Mouse (Mus musculus) left cerebral cortex, adult 2 months (tissue): Measurements from ENCODE around the gene 1700086D15Rik. TPM values are rescaled to one million over a fixed set of nuclear protein-coding genes. Genes with fewer than 3 reads are reported as not detected.

ENCODE experiments used
- DNase-seq, 2 experiments: peaks; one replicate each; pipeline ENCODE4 v3.0.0; 2021 to 2022; ENCODE audit warnings: low spot score in 2 of 2, mixed read lengths in 1 of 2; ENCODE audit errors: extremely low spot score in 1 of 2
- H3K27ac ChIP-seq: fragments of 200-600 bp; 2 replicates; pipeline ENCODE4 v1.8.1; 2022
- H3K4me3 ChIP-seq: fragments of 200-600 bp; 2 replicates; pipeline ENCODE4 v1.8.1; 2022
- CTCF ChIP-seq: fragments of 200-600 bp; IDR thresholded peaks from 2 replicates; pipeline ENCODE4 v1.8.1; 2022; ENCODE audit warnings: antibody characterized with exemption, mild to moderate bottlenecking, moderate library complexity
- intact Hi-C: fragments of 180-260 bp; cut with DNase I; formaldehyde crosslinking; loops from one replicate; pipeline ENCODE4 v1.15.1; 2025
- total RNA-seq, 2 experiments: library from RNA; stranded (reverse); gene quantifications; 2 replicates each; pipeline ENCODE4 v1.2.3; 2021

The 1700086D15Rik gene
- total RNA-seq, 2 experiments from 2014 or later: 3.5 to 4.0 TPM

DNA sequence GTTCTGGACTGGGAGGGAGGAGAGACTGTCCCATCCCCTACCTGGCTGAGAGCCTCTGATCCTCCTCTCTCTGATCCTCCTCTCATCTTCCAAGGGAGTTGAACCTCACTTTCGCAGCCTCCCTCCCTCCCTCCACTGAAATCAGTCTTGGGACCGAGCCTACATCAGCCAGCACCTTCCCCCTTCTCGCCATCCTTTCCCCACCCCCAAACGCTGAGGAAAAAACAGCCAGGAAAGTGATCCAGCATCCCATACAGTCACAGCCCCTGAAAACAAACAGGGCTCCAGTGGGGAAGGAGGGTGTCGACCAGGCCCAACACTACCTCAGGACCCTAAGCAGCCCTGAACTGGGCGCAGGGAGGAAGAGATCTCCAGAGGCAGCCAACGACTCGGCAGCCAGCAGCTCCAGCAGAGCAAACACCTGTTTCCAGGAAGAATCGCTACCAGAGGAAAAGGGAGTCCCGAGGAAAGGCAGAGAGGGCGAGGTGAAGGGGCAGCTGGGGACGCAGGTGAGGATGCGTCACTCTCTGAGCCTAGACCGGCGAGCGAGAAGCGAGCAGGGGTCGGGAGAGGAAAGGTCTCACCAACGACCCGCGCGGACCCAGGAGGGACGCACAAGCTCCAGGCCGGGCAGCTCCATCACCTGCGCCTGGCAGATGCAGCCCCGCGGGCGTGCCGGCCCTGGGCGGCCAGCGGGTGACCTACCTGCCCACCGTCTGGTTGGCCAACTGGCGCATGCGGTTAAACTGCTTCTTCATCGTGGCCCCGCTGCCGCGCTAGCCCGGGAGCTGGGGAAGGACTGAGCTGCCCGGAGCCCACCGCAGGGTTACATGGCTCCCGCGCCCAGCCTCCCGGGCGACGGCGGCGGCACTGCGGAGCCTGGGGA is 2.4 kb upstream of the 1700086D15Rik start:
- peak; percentile 34 to 45 for DNase-seq
- peak overlapping the region; percentile 95 for H3K4me3 ChIP-seq
- peak overlapping the region; percentile 91 for H3K27ac ChIP-seq
- no peak for TF ChIP-seq CTCF
- intact Hi-C loops: loop anchor here (1.0 to 2.0 kb wide), 3 partner anchors 27 to 103 kb away; no protein-coding TSS in a partner anchor

DNA sequence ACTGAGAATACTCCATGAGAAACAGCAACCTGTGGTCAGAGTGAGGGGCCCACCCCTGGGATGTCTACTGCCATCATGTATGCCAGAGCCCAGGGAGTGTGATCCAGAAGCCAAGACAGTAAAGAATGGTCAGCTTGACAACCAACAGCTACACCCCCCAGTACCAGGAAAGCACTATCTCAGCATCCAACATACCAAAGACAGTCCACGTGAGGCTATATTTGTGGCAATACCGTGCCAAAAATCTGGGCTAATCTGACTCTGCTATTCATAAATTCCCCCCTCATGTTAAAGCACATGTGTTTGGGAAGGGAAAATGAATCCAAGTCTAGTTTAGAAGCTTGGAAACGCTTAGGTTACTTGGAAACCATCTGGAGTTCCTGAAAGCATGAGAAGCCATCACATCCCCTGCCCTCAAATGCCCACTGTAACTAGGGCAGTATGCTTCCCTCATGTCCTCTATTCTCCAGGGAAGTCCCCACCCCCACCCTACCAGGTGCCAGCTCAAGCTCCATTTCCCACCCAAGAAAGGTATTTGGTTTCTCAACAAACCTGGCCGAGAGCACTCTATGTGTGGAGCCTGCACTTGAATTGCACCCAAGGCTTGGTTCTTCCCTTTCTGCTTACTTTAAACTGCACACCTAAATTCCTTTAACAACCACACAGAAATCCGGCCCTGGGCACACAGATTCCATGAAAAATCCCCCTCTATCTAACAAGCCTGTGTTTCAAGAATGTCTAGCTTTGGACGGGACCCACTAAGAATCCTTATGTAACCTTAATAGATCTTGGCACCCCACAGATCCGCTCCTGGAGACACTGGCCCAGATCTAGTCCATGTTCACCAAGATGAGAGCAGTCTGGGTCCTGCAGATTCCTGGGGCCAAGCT is 1.5 kb upstream of the 1700086D15Rik start:
- no peak for DNase-seq

DNA sequence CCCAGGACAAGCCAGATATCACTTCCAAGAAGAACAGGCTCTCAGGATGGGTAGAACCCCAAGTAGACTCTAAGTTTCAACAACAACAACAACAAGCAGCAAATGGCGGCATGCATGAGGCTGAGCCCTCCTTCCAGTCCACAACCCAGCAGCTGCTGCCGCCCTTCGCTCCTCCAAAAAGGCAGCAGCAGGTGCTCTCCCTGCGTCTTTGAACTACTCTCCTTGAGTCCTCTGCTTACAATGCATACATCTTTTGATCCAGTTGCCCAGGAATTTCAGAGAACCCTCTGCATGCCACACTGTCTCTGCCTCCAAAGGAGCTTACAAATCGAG is 1.1 kb downstream of the 1700086D15Rik start:
- no peak for TF ChIP-seq CTCF
- Histone ChIP-seq H3K4me3 (no peak overlapping the region), H3K27ac (no peak overlapping the region)
- intact Hi-C loops: no loop called here
- no peak for DNase-seq

More for the DNA sequence above, 1.5 kb upstream of the 1700086D15Rik start:
- intact Hi-C loops: loop anchor here (1.0 to 2.0 kb wide), 3 partner anchors 26 to 102 kb away; no protein-coding TSS in a partner anchor
- Histone ChIP-seq H3K4me3 (peak overlapping the region; percentile 95), H3K27ac (peak overlapping the region; percentile 91; the same call in 1 of the 2 replicates)
- no peak for TF ChIP-seq CTCF

DNA sequence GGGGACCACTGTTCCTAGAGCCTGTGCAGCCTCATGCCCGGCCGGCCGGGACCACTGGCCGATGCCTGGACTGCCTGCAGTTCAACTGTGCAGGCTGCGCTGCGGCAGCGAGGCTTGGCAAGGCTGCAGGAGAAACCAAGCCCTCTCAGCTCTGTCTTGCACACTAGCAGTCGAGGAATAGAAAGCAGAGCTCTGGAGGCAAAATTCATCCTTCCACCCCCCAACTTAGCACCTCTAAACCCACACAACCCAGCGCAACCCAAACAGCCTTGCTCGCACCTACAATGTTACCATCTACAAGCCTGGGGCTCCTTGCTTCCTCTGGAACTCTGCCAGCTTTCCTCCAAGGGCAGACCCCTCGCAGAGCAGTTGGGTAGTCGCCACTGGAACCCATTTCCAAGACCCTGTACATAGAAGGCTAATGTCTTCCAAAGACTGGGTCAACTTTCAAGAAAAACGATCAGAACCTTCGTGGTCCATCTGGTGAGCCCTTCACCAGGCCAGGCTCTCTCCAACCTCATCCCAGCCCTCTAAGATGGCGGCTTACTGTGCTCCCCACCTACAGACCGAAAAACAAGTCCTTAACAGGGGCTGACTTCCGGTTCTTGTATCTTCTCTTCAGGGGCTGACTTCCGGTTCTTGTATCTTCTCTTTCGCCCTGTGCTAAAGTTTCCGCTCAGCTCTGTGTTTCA is 1.6 kb downstream of the 1700086D15Rik start:
- intact Hi-C loops: no loop called here
- TF ChIP-seq CTCF: no peak
- Histone ChIP-seq H3K27ac (no peak overlapping the region), H3K4me3 (no peak overlapping the region)
- DNase-seq: no peak

DNA sequence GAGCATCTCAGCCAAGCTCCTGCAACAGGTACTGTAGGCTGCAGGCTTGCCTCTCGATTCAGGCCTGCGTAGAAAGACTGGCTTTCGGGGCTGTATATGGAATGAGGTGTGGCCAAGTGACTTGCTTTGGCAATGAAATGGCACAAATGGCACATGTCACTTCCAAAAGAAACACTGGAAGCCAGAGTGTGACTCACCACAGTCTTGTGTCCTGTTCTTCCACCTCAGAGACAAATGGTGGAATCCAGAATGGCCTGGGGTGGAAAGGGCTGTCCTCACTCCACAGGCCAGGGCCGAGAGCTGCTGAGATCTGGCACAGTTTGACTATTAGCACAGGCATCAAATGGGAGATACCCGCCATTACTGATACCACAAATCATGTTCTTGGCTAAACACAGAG is 6.7 kb downstream of the 1700086D15Rik start:
- H3K4me3 ChIP-seq: no peak overlapping the region
- TF ChIP-seq CTCF: no peak
- intact Hi-C loops: no loop called here
- H3K27ac ChIP-seq: no peak overlapping the region
- no peak for DNase-seq

DNA sequence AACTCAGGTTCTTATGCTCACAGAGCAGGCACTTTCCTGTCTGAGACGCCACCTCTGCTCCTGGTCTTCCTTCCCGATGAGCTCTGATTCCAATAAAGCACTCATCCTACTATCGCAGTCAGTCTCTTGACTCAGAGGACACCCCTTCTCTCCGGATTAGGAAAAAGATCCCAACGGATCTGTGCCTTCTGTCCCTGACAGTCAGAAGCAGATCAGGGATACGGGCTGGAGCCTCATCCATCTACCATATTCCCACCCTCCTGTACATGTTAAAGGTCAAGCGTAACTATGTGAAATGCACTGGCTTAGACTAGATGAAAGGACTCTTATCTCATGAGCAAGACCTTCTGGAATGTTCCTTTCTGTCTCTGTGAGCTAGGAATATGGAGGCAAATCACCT is 11.2 kb downstream of the 1700086D15Rik start:
- TF ChIP-seq CTCF: no peak
- intact Hi-C loops: no loop called here
- no peak for DNase-seq
- Histone ChIP-seq H3K4me3 (no peak overlapping the region), H3K27ac (no peak overlapping the region)

DNA sequence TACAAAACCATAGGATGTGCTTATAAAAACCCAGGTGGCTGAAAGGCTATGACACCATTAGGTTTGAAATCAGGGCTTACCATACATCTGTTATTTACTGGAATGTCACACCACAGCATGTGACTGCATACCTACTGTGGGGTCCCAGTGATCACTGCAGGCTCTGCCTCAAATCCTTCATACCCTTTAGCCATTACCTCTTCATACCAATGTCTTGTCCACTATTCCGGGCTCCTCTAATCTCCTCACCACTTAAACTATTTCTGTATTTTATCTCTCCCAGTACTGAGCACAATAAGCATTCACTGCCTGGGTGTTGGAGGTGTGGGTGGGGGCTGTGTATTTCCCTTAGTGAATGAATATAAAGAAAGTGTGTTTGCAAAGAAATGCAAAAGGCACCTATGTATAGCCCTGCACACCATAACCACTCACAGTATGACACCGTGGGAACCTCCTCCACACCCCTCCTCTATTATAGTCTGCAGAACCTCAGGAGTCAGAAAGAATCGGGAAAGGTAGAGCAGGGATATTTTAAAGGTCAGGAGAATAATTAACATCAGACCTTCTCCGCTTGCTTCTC is 16.8 kb downstream of the 1700086D15Rik start:
- Histone ChIP-seq H3K27ac (no peak overlapping the region), H3K4me3 (no peak overlapping the region)
- DNase-seq: no peak
- intact Hi-C loops: no loop called here
- no peak for TF ChIP-seq CTCF

DNA sequence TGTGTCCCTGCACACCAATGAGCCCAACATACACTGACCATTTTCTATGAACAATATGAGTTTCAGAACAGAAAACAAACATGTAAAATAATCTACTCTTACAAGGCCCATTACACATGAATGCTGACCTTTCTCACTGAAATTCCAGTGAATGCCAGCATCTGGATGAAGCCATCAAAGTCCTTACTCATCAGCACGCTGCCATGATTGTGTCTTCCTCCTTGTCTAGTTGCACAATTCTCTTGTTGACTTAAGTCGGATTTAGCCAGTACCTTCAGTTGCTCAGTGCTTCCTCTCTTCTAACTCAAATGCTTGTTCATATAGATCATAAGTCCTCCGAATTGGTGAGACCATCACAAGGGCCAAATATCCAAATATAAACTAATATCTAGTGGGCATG is 20.7 kb downstream of the 1700086D15Rik start:
- DNase-seq: no peak

DNA sequence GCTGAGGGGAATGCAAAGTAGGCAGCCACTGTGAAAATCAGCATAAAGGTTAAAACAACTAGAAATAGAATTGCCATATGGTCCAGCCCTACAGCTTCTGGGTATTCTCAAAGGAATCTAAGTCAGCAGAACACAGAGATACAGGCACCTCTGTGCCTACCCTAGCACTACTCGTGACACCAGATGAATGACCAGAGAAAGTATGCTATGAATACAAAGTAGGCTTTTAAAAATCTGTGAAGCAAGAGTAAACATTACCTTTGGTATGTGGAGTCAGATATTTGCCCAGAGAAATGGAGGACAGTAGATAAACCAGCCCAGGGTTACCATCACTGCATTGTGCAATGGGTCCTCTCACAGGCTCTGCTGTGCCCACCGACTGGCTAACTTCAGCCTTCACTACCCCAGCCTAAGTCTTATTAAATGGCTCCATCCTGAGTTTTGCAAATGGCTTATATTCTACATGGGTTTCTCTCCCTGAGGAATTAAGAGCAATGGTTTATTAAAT is 22.5 kb downstream of the 1700086D15Rik start:
- Histone ChIP-seq H3K27ac (no peak overlapping the region; the same call in 1 of the 2 replicates), H3K4me3 (no peak overlapping the region)
- no peak for DNase-seq
- no peak for TF ChIP-seq CTCF
- intact Hi-C loops: loop anchor here (5.0 kb wide), 1 partner anchor 80 kb away; no protein-coding TSS in a partner anchor

More for the DNA sequence above, 20.7 kb downstream of the 1700086D15Rik start:
- TF ChIP-seq CTCF: no peak
- H3K27ac ChIP-seq: no peak overlapping the region
- no peak overlapping the region for H3K4me3 ChIP-seq
- intact Hi-C loops: loop anchor here (5.0 kb wide), 1 partner anchor 82 kb away; no protein-coding TSS in a partner anchor

DNA sequence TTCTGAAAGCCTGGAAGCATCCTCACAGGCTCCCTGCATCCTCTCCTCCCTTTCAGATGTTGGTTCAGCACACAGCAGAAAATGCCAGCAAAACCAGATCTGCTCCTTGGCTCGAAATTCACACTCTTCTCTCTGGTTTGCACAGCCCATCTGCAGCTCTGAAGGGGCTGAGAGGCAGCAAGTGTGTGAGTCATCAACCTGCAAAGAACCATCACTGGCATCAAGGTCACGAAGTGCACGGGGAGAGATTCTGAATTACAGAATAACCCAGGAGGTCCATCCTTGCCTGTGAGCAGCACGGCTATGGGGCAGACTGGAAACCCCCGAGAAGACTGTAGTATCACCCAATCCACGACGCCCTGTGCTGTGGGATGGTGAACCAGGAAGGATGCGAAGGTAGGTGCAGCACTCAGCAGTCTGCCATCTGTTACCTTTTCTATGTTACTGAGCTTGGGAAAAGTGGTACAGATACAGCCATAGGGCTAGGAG is 24.4 kb downstream of the 1700086D15Rik start:
- intact Hi-C loops: loop anchor here (1.0 to 5.0 kb wide), 2 partner anchors 26 to 78 kb away; no protein-coding TSS in a partner anchor
- TF ChIP-seq CTCF: no peak
- DNase-seq: peak; percentile 37 to 45
- no peak overlapping the region for H3K4me3 ChIP-seq
- peak overlapping the region; percentile 51 for H3K27ac ChIP-seq
